Mouse (Mus musculus) limb, embryonic 14.5 days (tissue): ENCODE results near the gene Gm10203. TPM values are rescaled to one million over a fixed set of nuclear protein-coding genes. Genes with fewer than 3 reads are reported as not detected.

Source experiments
- ATAC-seq: fragments of 200-750 bp; cut with Nextera tagmentation; 2 replicates; pipeline ENCODE4 v1.8.0; 2017; ENCODE audit warnings: low read depth, moderate number of reproducible peaks, moderate TSS enrichment; ENCODE audit not compliant: low FRiP score
- DNase-seq: peaks from one replicate; pipeline ENCODE4 v3.0.0-alpha.2; 2015; ENCODE audit warnings: low spot score
- H3K27ac ChIP-seq: fragments of 300-500 bp; sonication (generic); replicated peaks from 2 replicates; pipeline ENCODE4 v1.5.1; 2014; ENCODE audit warnings: low read depth, mild to moderate bottlenecking, low read length, moderate library complexity, mixed read lengths
- H3K27me3 ChIP-seq: fragments of 300-500 bp; sonication (generic); 2 replicates; pipeline ENCODE4 v1.6.1; 2014; ENCODE audit warnings: low read length, mixed read lengths; ENCODE audit not compliant: control insufficient read depth, insufficient read depth
- H3K36me3 ChIP-seq: fragments of 300-500 bp; sonication (generic); 2 replicates; pipeline ENCODE4 v1.6.1; 2014; ENCODE audit warnings: mild to moderate bottlenecking, low read length, moderate library complexity, mixed read lengths; ENCODE audit not compliant: control insufficient read depth, insufficient read depth
- H3K4me1 ChIP-seq: fragments of 300-500 bp; sonication (generic); 2 replicates; pipeline ENCODE4 v1.6.1; 2014; ENCODE audit warnings: antibody characterized with exemption, low read length, mixed read lengths; ENCODE audit not compliant: control insufficient read depth, insufficient read depth
- H3K4me2 ChIP-seq: fragments of 300-500 bp; sonication (generic); replicated peaks from 2 replicates; pipeline ENCODE4 v1.6.1; 2014; ENCODE audit warnings: low read depth, mild to moderate bottlenecking, low read length, moderate library complexity; ENCODE audit not compliant: severe bottlenecking
- H3K4me3 ChIP-seq: fragments of 300-500 bp; sonication (generic); replicated peaks from 2 replicates; pipeline ENCODE4 v1.5.1; 2014; ENCODE audit warnings: low read length
- H3K9ac ChIP-seq: fragments of 300-500 bp; sonication (generic); 2 replicates; pipeline ENCODE4 v1.6.1; 2014; ENCODE audit warnings: mild to moderate bottlenecking, low read depth, low read length, moderate library complexity; ENCODE audit not compliant: severe bottlenecking
- H3K9me3 ChIP-seq: fragments of 300-500 bp; sonication (generic); 2 replicates; pipeline ENCODE4 v1.6.1; 2016; ENCODE audit warnings: low read length; ENCODE audit not compliant: control insufficient read depth
- POLR2A ChIP-seq: fragments of 200-500 bp; IDR thresholded peaks from 2 replicates; pipeline ENCODE4 v1.8.0; 2012; ENCODE audit warnings: inconsistent platforms, mild to moderate bottlenecking, moderate library complexity, borderline replicate concordance; ENCODE audit not compliant: insufficient read depth, insufficient read length; ENCODE audit errors: extremely low read depth
- WGBS: fragments of 180-500 bp; shearing (Covaris S2); extraction: QIAGEN DNeasy Blood & Tissue Kit; methylation state at CpG from one replicate; pipeline ENCODE4 v1.1.7; 2014; 5-methylcytosine and 5-hydroxymethylcytosine counted together
- polyA plus RNA-seq, 2 experiments: library from polyadenylated mRNA; depleted of rRNA in 1 of 2; stranded (reverse) in 1 of 2; unstranded in 1 of 2; fragments of >200 nt; fragmentation: Nextera tagmentation in 1 of 2; extraction: Ambion mirVana in 1 of 2; gene quantifications; 2 replicates each; pipeline versions ENCODE4 v1.2.1 to v1.2.3; 2012 to 2014

Gene Gm10203
- polyA plus RNA-seq, 2 experiments: not detected

DNA sequence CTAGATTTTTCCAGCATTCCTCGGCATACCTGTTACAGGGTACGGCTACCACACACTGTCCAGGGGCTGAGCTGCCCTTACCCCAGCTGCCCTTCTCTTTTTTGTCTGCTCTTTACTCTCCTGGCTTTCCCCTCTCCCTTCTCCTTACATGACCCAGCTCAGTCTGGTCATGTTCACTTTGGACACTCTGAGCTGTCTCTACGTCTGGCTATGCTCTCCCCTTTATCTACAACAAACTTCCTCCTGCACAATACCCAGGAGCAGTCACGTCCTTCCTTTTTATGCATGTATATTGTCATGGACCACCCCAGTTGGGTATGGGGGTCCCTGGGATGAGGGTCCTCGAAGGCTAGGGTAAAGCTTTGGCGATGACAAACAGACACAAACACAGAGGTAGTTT is 5.7 kb downstream of the Gm10203 start:
- Histone ChIP-seq H3K4me1 (peaks cover 6% of the 10 kb centered on the region), H3K36me3 (no peaks in the 10 kb centered on the region), H3K4me3 (no peak overlapping the region), H3K27me3 (no peaks in the 10 kb centered on the region), H3K9me3 (no peaks in the 10 kb centered on the region), H3K4me2 (no peak overlapping the region), H3K9ac (no peak overlapping the region), H3K27ac (no peak overlapping the region)
- no peak for TF ChIP-seq POLR2A
- 79% methylated on average over 6 of the region's 6 CpGs for WGBS
- DNase-seq (no peak), ATAC-seq (no peak)

DNA sequence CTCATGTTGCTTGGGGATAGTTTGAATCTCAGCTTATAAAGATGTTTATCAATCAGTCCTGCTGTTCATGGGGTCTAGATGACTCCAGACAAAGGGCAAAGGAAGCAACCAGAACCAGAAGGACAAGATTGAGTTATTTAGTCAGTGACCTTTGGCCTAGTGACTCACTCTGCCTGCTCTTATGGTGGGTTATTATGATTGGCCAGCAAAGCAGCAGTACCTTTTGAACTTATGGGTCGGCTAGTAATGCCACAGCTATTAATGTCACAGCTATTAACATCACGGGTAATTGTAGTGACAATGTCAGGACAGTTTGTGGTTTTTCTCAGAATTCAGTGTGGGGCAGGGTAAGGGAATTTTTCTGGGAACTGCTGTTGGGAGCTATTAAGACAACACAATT is 8.0 kb downstream of the Gm10203 start:
- H3K9me3 ChIP-seq: no peaks in the 10 kb centered on the region
- no peak for ATAC-seq
- H3K27me3 ChIP-seq: no peaks in the 10 kb centered on the region
- 33% methylated on average over 2 of the region's 2 CpGs for whole genome bisulfite sequencing
- H3K36me3 ChIP-seq: no peaks in the 10 kb centered on the region
- no peak overlapping the region for H3K27ac ChIP-seq
- no peak overlapping the region for H3K9ac ChIP-seq
- H3K4me3 ChIP-seq: no peak overlapping the region
- H3K4me2 ChIP-seq: no peak overlapping the region
- no peak for DNase-seq
- no peak for TF ChIP-seq POLR2A
- H3K4me1 ChIP-seq: peaks cover 9% of the 10 kb centered on the region

DNA sequence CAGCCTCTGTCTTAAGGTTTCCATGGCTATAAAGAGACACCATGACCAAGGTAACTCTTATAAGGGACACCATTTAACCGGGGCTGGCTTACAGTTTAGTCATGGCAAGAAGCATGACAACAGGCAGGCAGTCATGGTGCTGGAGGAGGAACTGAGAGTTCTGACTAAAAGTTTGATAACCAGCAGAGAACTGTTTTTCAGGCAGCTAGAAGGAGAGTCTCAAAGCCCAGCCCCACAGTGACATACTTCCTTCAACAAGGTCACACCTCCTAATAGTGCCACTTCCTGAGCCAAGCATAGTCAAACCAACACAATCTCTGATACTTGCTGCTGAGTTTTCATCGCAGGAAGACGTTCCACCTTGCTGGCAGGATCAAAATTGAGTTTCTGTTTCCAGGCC is 9.0 kb downstream of the Gm10203 start:
- no peak overlapping the region for H3K4me2 ChIP-seq
- no peak overlapping the region for H3K4me3 ChIP-seq
- H3K36me3 ChIP-seq: 0 out of 2 replicates have a peak, but pooled peaks cover 1% of the 10 kb centered on the region
- 92% methylated on average over 3 of the region's 3 CpGs for WGBS
- no peak overlapping the region for H3K27ac ChIP-seq
- no peaks in the 10 kb centered on the region for H3K9me3 ChIP-seq
- no peaks in the 10 kb centered on the region for H3K27me3 ChIP-seq
- DNase-seq (no peak), ATAC-seq (no peak)
- no peak overlapping the region for H3K9ac ChIP-seq
- H3K4me1 ChIP-seq: peaks cover 9% of the 10 kb centered on the region
- no peak for TF ChIP-seq POLR2A

DNA sequence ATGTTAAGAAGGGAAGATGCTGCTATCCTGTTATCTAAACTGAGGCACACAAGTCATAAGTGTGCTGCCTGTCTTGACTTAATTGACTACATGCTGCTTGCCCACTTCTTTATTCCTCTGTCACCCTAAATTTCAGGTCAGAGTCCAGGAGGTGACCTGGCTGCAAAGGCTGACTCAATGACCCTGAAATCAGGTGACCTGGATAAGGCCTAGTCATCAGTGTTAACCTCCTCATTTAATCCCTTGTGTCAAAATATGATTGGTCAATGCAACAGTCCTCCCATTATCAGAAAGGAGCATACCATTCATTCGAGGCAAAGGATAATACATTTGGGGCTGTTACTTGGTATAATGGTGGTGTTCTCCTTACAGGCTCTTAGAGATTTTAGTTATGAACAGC is 9.5 kb downstream of the Gm10203 start, which contains the start of gene Etfbkmt:
Gene Etfbkmt (plus strand): TSS at position 379 of the 400 bp plus-strand sequence.
- H3K9me3 ChIP-seq: no peaks in the 10 kb centered on the region
- WGBS: 83% methylated on average over 1 of the region's 1 CpGs
- H3K27me3 ChIP-seq: no peaks in the 10 kb centered on the region
- TF ChIP-seq POLR2A: no peak
- no peak within 1 kb of the TSS for H3K9ac ChIP-seq
- peaks cover 5% of the 10 kb centered on the region for H3K4me1 ChIP-seq
- H3K27ac ChIP-seq: no peak within 1 kb of the TSS
- no peak within 1 kb of the TSS for H3K4me2 ChIP-seq
- no peak for ATAC-seq
- peaks cover 6% of the 10 kb centered on the region; the same call in 1 of the 2 replicates for H3K36me3 ChIP-seq
- no peak within 1 kb of the TSS for H3K4me3 ChIP-seq
- DNase-seq: no peak

DNA sequence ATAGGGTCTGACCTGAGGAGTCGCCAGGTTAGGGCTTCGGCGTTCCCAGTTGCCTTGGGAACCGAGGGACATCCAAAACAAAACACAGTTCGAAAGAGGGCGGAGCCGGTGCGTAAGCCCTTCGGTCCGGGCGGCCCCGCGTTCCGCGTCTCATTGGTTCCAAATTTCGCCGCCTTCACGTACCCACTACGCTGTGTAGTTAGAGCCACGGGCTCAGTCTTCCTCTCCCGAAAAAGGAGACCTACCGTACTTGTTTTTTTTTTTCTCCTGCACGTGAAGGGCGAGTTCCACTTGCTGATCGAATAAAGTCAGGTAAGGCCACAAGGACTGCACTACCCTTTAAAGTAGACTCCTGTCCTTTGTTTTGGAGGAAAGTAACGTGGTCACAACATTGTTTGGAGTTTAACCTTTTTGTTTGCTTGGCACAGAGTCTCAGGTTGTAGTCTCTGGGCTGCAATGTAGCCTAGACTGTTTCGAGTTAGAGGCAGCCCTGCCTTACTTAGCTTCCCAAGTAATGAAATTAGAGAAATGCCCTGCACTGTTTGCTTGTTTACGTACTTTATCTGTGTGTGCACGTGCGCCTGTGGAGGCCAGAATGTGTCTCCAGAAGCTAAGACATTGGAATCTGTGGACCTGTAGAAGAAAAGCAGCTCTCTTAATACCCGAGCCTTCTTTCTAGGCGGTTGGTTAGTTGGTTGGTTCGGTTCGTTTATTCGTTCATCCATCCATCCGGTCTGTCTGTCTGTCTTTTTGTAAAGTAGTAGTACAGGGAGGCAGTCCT is 11.6 kb downstream of the Gm10203 start:
- peak overlapping the region; percentile 74 for H3K4me2 ChIP-seq
- DNase-seq: peak; percentile 92
- H3K9me3 ChIP-seq: no peaks in the 10 kb centered on the region
- TF ChIP-seq POLR2A: peak; percentile 68; the same call in 1 of the 2 replicates
- H3K9ac ChIP-seq: peak overlapping the region; percentile 75
- peak overlapping the region; percentile 49 for H3K4me3 ChIP-seq
- peak; percentile 98 for ATAC-seq
- H3K27me3 ChIP-seq: no peaks in the 10 kb centered on the region
- H3K4me1 ChIP-seq: peaks cover 2% of the 10 kb centered on the region; the same call in 1 of the 2 replicates
- peak overlapping the region; percentile 71 for H3K27ac ChIP-seq
- peaks cover 10% of the 10 kb centered on the region; the same call in 1 of the 2 replicates for H3K36me3 ChIP-seq
- WGBS: 5% methylated on average over 36 of the region's 36 CpGs
